Mouse (Mus musculus) stomach, embryonic 15.5 days (tissue): ENCODE results near the gene Ophn1. TPM values are rescaled to one million over a fixed set of nuclear protein-coding genes. Genes with fewer than 3 reads are reported as not detected.
A peak's percentile ranks its signal among the peaks of the same experiment; 100 is the strongest.

Experiments used
- ATAC-seq: fragments of 200-750 bp; cut with Nextera tagmentation; 2 replicates; pipeline ENCODE4 v1.8.0; 2017; ENCODE audit warnings: low read depth, moderate number of reproducible peaks, moderate TSS enrichment; ENCODE audit not compliant: insufficient read depth, low FRiP score
- H3K27ac ChIP-seq: fragments of 300-500 bp; sonication (generic); 2 replicates; pipeline ENCODE4 v1.5.1; 2015; ENCODE audit warnings: mild to moderate bottlenecking, inconsistent platforms
- H3K27me3 ChIP-seq: fragments of 300-500 bp; sonication (generic); replicated peaks from 2 replicates; pipeline ENCODE4 v1.6.1; 2015; ENCODE audit warnings: inconsistent platforms
- H3K36me3 ChIP-seq: fragments of 300-500 bp; sonication (generic); 2 replicates; pipeline ENCODE4 v1.6.1; 2015; ENCODE audit warnings: inconsistent platforms
- H3K4me1 ChIP-seq: fragments of 300-500 bp; sonication (generic); 2 replicates; pipeline ENCODE4 v1.6.1; 2015; ENCODE audit warnings: inconsistent platforms
- H3K4me2 ChIP-seq: fragments of 300-500 bp; sonication (generic); 2 replicates; pipeline ENCODE4 v1.6.1; 2015; ENCODE audit warnings: mild to moderate bottlenecking, inconsistent platforms
- H3K4me3 ChIP-seq: fragments of 300-500 bp; sonication (generic); replicated peaks from 2 replicates; pipeline ENCODE4 v1.5.1; 2015; ENCODE audit warnings: inconsistent platforms
- H3K9ac ChIP-seq: fragments of 300-500 bp; sonication (generic); 2 replicates; pipeline ENCODE4 v1.6.1; 2015; ENCODE audit warnings: inconsistent platforms
- H3K9me3 ChIP-seq: fragments of 300-500 bp; sonication (generic); 2 replicates; pipeline ENCODE4 v1.6.1; 2016; ENCODE audit warnings: inconsistent platforms
- WGBS: fragments of 180-500 bp; shearing (Covaris S2); methylation state at CpG from one replicate; pipeline ENCODE4 v1.1.7; 2015; 5-methylcytosine and 5-hydroxymethylcytosine counted together
- polyA plus RNA-seq: library from polyadenylated mRNA; unstranded; fragments of >200 nt; fragmentation: Nextera tagmentation; extraction: Ambion mirVana; gene quantifications from 2 replicates; pipeline ENCODE4 v1.2.1, GENCODE M21; 2015

Ophn1 gene
- polyA plus RNA-seq = 11.5 and 12.2 TPM in 2 replicates

GRCm38 (mm10) chrX:98890406-98891116 lies at the start of gene Ophn1:
Ophn1 (minus strand) TSS chrX:98891025.
- peak within 1 kb of the TSS; percentile 54 for H3K4me3 ChIP-seq
- H3K36me3 ChIP-seq = no peaks in the 10 kb centered on the region
- no peaks in the 10 kb centered on the region for H3K9me3 ChIP-seq
- H3K9ac ChIP-seq = no peak within 1 kb of the TSS
- peak; percentile 89 for ATAC-seq
- H3K27me3 ChIP-seq = 0 out of 2 replicates have a peak, but pooled peaks cover 9% of the 10 kb centered on the region
- H3K27ac ChIP-seq = peak within 1 kb of the TSS; percentile 80
- peak within 1 kb of the TSS; percentile 64 for H3K4me2 ChIP-seq
- no peaks in the 10 kb centered on the region for H3K4me1 ChIP-seq
- 13% methylated on average over 48 of the region's 48 CpGs for WGBS

- ATAC-seq = peak; percentile 89
- Histone ChIP-seq H3K9me3 (no peaks in the 10 kb centered on the region), H3K36me3 (no peaks in the 10 kb centered on the region), H3K9ac (peak overlapping the region; percentile 48; the same call in 1 of the 2 replicates), H3K4me1 (no peaks in the 10 kb centered on the region), H3K4me2 (peak overlapping the region; percentile 60), H3K4me3 (peak overlapping the region; percentile 64), H3K27me3 (no peaks in the 10 kb centered on the region), H3K27ac (peak overlapping the region; percentile 96)
- 28% methylated on average over 57 of the region's 57 CpGs for WGBS
Observed at GRCm38 (mm10) chrX:98937555-98938294, 46.9 kb upstream of the Ophn1 start.

GRCm38 (mm10) chrX:98936707-98937554 lies 46.1 kb upstream of the Ophn1 start:
- Histone ChIP-seq H3K9ac (peak overlapping the region; percentile 48; the same call in 1 of the 2 replicates), H3K4me2 (peak overlapping the region; percentile 60), H3K36me3 (no peaks in the 10 kb centered on the region), H3K27me3 (no peaks in the 10 kb centered on the region), H3K4me1 (no peaks in the 10 kb centered on the region), H3K27ac (peak overlapping the region; percentile 96), H3K9me3 (no peaks in the 10 kb centered on the region), H3K4me3 (peak overlapping the region; percentile 64)
- peak; percentile 90 for ATAC-seq
- 21% methylated on average over 66 of the region's 66 CpGs for WGBS

GRCm38 (mm10) chrX:98936101-98936500 lies 45.3 kb upstream of the Ophn1 start, which contains the start of gene Yipf6:
Yipf6 (plus strand) TSS chrX:98936316.
- peak within 1 kb of the TSS; percentile 60 for H3K4me2 ChIP-seq
- no peak for ATAC-seq
- H3K36me3 ChIP-seq = no peaks in the 10 kb centered on the region
- no peak within 1 kb of the TSS; the same call in 1 of the 2 replicates for H3K9ac ChIP-seq
- H3K4me3 ChIP-seq = peak within 1 kb of the TSS; percentile 64
- no peaks in the 10 kb centered on the region for H3K27me3 ChIP-seq
- H3K27ac ChIP-seq = peak within 1 kb of the TSS; percentile 96
- no peaks in the 10 kb centered on the region for H3K4me1 ChIP-seq
- no peaks in the 10 kb centered on the region for H3K9me3 ChIP-seq
- WGBS = 68% methylated on average over 3 of the region's 3 CpGs

- Histone ChIP-seq H3K4me1 (no peaks in the 10 kb centered on the region), H3K4me2 (no peak overlapping the region), H3K27me3 (no peaks in the 10 kb centered on the region), H3K9me3 (no peaks in the 10 kb centered on the region), H3K4me3 (no peak overlapping the region), H3K9ac (no peak overlapping the region), H3K27ac (no peak overlapping the region), H3K36me3 (no peaks in the 10 kb centered on the region)
- ATAC-seq = no peak
- WGBS = 17% methylated on average over 6 of the region's 6 CpGs
Observed at GRCm38 (mm10) chrX:98919423-98919822, 28.6 kb upstream of the Ophn1 start.

- WGBS = 69% methylated on average over 1 of the region's 1 CpGs
- Histone ChIP-seq H3K9ac (no peak overlapping the region), H3K4me1 (no peaks in the 10 kb centered on the region), H3K27ac (no peak overlapping the region), H3K27me3 (no peaks in the 10 kb centered on the region), H3K36me3 (no peaks in the 10 kb centered on the region), H3K4me3 (no peak overlapping the region), H3K9me3 (no peaks in the 10 kb centered on the region), H3K4me2 (no peak overlapping the region)
- peak; percentile 50; the same call in 1 of the 2 replicates for ATAC-seq
Observed at GRCm38 (mm10) chrX:98908910-98909309, 18.1 kb upstream of the Ophn1 start.

- Histone ChIP-seq H3K4me2 (no peak overlapping the region), H3K9ac (no peak overlapping the region), H3K4me3 (no peak overlapping the region), H3K27me3 (no peaks in the 10 kb centered on the region), H3K36me3 (no peaks in the 10 kb centered on the region), H3K27ac (no peak overlapping the region), H3K9me3 (no peaks in the 10 kb centered on the region), H3K4me1 (no peaks in the 10 kb centered on the region)
- 75% methylated on average over 6 of the region's 6 CpGs for WGBS
- ATAC-seq = no peak
Observed at GRCm38 (mm10) chrX:98904226-98904625, 13.4 kb upstream of the Ophn1 start.

- WGBS = 65% methylated on average over 3 of the region's 3 CpGs
- Histone ChIP-seq H3K9me3 (no peaks in the 10 kb centered on the region), H3K36me3 (no peaks in the 10 kb centered on the region), H3K4me3 (no peak overlapping the region), H3K4me1 (no peaks in the 10 kb centered on the region), H3K9ac (no peak overlapping the region), H3K27me3 (no peaks in the 10 kb centered on the region), H3K27ac (no peak overlapping the region), H3K4me2 (no peak overlapping the region)
- no peak for ATAC-seq
Observed at GRCm38 (mm10) chrX:98898307-98898706, 7.5 kb upstream of the Ophn1 start.

GRCm38 (mm10) chrX:98890072-98890405 lies 786 bp downstream of the Ophn1 start:
- peak overlapping the region; percentile 64 for H3K4me2 ChIP-seq
- no peaks in the 10 kb centered on the region for H3K36me3 ChIP-seq
- peak overlapping the region; percentile 54 for H3K4me3 ChIP-seq
- H3K27me3 ChIP-seq = 0 out of 2 replicates have a peak, but pooled peaks cover 9% of the 10 kb centered on the region
- no peaks in the 10 kb centered on the region for H3K4me1 ChIP-seq
- no peaks in the 10 kb centered on the region for H3K9me3 ChIP-seq
- no peak overlapping the region for H3K9ac ChIP-seq
- H3K27ac ChIP-seq = peak overlapping the region; percentile 80; the same call in 1 of the 2 replicates
- WGBS = 20% methylated on average over 14 of the region's 14 CpGs
- no peak for ATAC-seq

GRCm38 (mm10) chrX:98881983-98882382 lies 8.8 kb downstream of the Ophn1 start:
- H3K27ac ChIP-seq = no peak overlapping the region
- no peaks in the 10 kb centered on the region for H3K9me3 ChIP-seq
- ATAC-seq = no peak
- H3K27me3 ChIP-seq = no peaks in the 10 kb centered on the region
- H3K9ac ChIP-seq = no peak overlapping the region
- no peak overlapping the region for H3K4me2 ChIP-seq
- H3K36me3 ChIP-seq = no peaks in the 10 kb centered on the region
- 82% methylated on average over 2 of the region's 2 CpGs for WGBS
- no peak overlapping the region for H3K4me3 ChIP-seq
- H3K4me1 ChIP-seq = no peaks in the 10 kb centered on the region

- no peak for ATAC-seq
- Histone ChIP-seq H3K36me3 (no peaks in the 10 kb centered on the region), H3K4me2 (no peak overlapping the region), H3K4me3 (no peak overlapping the region), H3K9me3 (no peaks in the 10 kb centered on the region), H3K27ac (no peak overlapping the region), H3K9ac (no peak overlapping the region), H3K27me3 (no peaks in the 10 kb centered on the region), H3K4me1 (no peaks in the 10 kb centered on the region)
- 83% methylated on average over 2 of the region's 2 CpGs for WGBS
Observed at GRCm38 (mm10) chrX:98881085-98881484, 9.7 kb downstream of the Ophn1 start.
